Mouse (Mus musculus) ES-Bruce4 (cell line): ENCODE results near the gene Cyp27a1.

Source experiments
- EP300 ChIP-seq: IDR thresholded peaks from 2 replicates; pipeline ENCODE4 v1.6.1; 2011; ENCODE audit warnings: low read depth, low read length; ENCODE audit not compliant: insufficient read depth
- POLR2A ChIP-seq: IDR thresholded peaks from one replicate; pipeline ENCODE4 v1.8.1; 2011; ENCODE audit warnings: low read length; ENCODE audit not compliant: insufficient read depth

- no peak for TF ChIP-seq POLR2A
- TF ChIP-seq EP300: no peak
These were observed 2.1 kb downstream of the Cyp27a1 start for GRCm38 (mm10) chr1:74715468-74715867.
